Mouse (Mus musculus): ENCODE measurements around the gene Sufu.

GRCm38 (mm10) chr19:46348761-46349458 lies 47.8 kb upstream of the Sufu start:
- TF ChIP-seq CTCF (IDR thresholded peaks at IDR 0.05) = no peak
- no peak for TF ChIP-seq EP300 (IDR thresholded peaks at IDR 0.05)
